Mouse (Mus musculus) megakaryocyte-erythroid progenitor cell, adult 5-6 weeks (primary cell): ENCODE results near the gene Ptch1. TPM values are rescaled to one million over a fixed set of nuclear protein-coding genes. Genes with fewer than 3 reads are reported as not detected.

Experiments
- ATAC-seq: replicated peaks from 2 replicates; pipeline ENCODE4 v1.8.0; 2016; ENCODE audit warnings: mild to moderate bottlenecking, inconsistent platforms; ENCODE audit not compliant: severe bottlenecking, poor library complexity, low FRiP score, low TSS enrichment
- total RNA-seq, 2 experiments: library from RNA; stranded (forward) in 1 of 2; stranded (reverse) in 1 of 2; fragments of 200-1000, 215-1000 nt in 1 of 2; fragments of >200 nt in 1 of 2; fragmentation: Nextera tagmentation in 1 of 2; gene quantifications; 2 replicates each; pipeline ENCODE4 v1.2.3; 2014 to 2017

Gene Ptch1
- total RNA-seq, 2 experiments from 2014 or later, result 13.1 to 28.8 TPM

DNA sequence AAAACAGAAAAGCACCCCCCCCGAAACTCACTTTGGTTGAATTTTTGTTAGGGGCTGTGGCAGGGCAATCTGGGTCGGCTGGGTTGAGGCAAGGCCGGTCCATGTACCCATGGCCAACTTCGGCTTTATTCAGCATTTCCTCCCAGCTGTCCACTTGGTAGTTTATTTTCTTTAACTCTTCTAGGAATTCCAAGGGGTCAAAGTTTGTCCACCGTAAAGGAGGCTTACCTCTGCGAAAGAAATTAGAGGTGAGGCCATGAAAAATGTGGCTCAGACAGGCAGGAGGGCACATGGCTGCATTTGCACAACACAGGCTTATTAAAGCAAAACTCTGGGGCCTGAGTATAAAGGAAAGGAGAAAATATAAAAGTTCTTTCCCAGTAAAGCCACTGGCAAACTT lies 29.9 kb downstream of the Ptch1 start:
- ATAC-seq, result no peak

DNA sequence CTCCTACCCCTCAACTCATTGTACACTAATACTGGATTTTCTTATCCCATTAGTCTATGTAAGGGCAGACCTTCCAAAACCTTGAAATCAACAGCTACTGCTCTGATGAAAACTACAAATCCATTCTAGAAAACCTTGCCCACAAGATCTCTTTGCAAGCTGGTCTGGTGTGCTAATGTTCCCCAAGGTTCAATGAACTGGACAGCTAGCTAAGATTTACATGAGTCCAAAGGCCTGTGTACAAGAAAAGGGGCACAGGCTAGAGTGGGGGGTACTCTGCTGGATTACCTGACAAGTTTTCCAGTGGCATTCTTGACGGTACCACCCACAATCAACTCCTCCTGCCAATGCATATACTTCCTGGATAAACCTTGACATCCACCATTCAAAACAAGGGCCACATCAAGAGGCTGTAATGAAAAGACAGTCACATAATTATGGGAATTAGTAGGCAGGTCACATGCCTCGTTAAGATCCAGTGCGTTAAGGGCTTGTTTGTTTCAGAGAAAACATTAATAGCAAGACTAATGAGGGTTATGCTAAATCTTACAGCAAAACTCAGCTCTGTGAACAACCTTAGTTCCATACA lies 30.5 kb downstream of the Ptch1 start:
- no peak for ATAC-seq

DNA sequence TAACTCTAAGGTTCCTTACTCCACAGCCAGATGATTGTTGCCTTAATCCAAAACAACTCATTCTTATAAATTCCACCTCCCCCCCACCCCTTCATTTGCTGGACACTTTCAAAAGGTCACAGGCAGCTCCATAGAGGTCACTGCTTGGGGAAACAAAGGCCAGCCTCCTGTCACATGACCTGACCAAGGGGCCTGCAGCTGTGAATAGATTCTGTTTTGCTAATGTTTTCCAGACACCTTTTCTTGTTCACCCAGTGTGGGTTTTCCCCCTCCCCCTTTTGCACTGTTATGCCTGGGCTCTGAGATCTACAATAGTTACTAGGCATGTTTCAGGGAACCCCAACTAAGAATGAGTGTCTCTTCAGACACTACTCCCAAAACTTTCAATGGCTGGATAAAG lies 31.9 kb downstream of the Ptch1 start:
- ATAC-seq, result no peak

DNA sequence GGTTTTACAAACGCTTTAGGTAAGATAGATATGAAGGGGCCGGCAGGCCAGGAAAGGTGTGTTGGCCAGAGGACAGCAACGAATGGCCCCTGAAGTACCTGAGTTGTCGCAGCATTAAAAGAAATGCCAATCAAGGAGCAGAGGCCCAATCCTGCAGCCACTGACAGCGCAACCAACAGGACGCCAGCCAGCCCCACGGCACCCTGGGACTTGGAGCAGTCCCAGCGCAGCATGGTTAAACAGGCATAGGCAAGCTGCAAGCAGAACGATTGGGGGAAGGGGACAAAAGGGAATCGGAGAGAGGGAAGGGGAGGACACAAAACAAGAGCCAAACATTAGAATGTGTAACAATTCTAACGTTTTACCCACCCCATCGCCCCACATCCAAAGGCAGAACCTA lies 32.8 kb downstream of the Ptch1 start:
- no peak for ATAC-seq

DNA sequence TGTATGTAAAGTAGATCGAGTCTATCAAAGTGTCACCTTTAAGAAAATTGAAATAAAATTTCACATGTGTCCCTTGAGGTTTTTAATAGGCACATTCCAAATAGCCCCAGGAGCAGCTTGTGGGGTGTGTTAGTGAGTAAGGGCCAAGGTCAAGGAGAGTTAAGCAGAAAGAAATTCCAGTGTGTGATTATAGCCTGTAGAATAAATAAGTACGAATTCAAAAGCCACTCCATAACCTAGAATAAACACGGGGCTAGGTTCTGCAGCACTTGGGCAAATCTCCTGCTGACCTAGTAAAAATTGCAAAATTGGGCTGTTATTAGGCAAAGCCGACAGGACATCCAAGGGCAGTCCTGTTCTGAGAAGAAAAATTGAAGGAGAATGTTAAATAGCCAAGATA lies 38.4 kb downstream of the Ptch1 start:
- ATAC-seq, result no peak

DNA sequence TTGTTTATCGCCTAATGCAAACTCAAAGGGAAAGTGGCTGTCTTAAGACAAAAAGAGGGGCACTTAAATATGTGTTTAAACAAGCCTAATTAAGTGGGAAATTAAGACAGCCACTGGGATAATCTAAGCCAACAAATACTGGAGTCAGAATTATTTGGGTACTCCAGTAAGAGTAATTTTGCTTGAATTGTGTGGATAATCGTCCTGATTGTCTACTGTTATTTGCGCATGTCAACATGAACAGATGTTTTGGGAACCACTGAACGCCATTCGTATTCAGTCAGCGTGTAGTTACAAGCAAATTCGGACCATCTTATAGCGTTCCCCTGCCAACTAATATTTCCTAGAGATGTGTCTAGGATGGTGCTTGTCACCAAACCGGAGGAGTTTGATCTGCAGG lies 42.5 kb downstream of the Ptch1 start:
- no peak for ATAC-seq

DNA sequence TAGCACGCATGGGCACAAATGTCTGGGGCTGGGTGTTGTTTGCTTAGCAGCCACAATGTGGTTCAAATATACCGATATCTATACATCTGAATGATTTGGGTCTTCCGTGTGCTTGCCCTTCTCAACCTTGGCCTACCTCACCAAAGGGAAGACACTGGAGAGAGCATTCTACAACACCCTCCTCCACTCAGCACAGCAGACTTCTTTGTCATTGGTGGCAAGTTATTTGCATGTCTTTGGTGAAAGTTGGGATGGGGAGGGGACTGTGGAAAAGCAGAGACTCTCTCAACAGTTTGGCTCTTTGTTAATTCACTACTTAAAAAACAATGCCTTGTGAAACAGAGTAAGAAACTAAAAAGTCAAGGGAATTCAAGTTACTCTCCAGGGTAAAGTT lies 43.0 kb downstream of the Ptch1 start:
- ATAC-seq, result no peak

DNA sequence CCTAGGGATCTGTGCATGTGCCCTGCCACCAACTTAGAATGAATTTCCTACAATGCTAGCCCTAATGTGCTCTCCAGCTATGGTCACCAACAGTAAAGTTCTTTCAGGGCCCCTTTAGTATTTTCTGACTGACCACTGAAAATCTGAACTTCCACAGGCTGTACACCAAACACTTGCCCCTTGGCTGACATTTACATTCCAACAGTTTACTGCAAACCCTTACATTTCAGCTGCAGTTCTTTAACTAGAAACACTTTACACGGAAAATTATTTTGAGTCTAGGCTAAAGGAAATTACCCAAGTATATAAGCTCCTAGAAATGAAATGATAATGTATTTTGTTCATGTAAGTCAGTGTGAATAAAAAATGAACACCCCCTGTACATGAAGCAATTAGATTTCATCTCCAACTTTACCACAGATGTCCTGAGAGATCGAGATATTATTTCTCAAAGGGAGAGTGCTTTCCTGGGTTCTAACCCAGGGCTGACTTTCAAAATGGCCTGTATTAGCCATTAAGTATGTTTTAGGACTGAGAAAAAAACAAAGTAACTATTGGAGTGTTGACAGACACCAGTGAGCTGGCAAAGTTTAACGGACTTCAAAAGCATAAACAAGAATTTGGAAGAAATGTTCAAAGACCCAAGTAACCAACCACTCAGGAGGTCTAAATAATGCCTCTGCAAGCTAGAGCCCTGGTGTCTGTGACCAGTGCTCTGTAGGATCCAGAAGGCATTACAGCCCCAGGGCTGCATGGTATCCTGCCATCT lies 43.6 kb downstream of the Ptch1 start:
- no peak for ATAC-seq

DNA sequence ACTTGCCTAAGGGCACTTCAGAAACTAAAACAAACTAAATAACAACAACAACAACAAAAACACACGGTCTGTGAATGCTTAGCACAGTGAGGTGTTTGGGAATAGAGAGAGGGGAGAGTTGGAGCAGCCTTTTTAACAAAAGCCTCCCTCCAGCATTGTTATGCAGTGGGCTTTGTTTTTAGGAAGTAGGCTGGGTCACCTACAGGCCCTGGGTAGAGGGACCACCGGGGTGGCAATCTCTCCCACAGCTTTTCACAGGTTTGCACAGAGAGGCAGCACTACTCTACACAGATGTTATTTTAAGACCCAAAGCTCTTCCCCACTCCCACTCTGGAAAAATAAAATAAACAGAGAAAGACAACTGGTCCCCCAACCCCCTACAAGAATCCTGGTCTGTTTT lies 44.5 kb downstream of the Ptch1 start:
- no peak for ATAC-seq

DNA sequence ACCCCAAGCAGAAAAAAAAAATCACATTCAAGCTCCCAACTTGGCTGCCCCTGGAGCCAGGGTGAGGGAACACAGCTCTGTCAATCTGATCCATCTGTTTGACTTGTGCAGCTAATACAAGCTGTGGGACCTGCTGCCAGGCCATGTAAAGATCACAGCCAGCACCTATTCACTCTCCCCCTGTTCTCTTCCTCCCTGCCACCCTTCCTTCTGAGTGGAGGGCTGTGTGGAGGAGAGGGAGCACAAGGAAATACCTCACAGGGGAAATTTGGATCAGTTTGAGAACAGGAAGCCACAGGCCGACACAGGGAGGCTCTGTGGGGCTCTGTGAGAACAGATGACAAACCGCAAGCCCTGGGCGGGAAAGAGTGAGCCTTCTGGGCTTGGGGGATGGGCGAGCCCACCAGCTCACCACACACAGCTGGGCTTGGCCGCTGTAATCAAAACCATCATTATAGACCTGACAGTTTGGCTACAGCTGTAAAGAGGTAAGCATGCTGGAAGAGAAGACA lies 45.2 kb downstream of the Ptch1 start:
- peak; percentile 81 for ATAC-seq

DNA sequence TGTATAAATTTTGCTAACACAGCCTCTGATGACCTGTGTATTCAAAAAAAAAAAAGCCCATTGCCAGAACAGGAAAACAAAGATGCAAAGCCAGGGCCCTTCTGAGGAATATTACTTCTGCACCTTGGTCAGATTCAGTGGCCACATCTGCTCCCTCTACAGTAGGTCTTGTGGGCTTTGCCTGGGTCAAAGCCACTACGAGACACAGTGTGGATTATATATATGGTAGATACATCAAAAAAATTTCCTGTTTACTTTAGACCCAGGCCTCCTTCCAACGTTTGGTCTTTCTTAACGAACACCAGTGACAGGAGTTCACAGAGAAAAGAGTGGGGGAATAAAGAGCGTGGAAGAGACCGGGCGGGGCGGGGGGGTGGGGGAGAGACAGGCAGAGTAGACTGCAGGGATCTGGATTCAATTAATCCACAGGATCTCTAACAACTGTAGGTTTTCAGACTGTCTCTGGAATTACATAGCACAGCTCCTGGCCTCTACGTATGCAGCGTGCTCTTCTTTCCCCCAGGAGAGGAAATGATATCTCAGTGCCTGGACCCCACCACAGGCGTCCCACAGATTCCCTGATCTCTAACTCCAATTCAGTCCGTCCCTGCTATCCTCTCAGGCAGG lies 47.7 kb downstream of the Ptch1 start:
- no peak for ATAC-seq

DNA sequence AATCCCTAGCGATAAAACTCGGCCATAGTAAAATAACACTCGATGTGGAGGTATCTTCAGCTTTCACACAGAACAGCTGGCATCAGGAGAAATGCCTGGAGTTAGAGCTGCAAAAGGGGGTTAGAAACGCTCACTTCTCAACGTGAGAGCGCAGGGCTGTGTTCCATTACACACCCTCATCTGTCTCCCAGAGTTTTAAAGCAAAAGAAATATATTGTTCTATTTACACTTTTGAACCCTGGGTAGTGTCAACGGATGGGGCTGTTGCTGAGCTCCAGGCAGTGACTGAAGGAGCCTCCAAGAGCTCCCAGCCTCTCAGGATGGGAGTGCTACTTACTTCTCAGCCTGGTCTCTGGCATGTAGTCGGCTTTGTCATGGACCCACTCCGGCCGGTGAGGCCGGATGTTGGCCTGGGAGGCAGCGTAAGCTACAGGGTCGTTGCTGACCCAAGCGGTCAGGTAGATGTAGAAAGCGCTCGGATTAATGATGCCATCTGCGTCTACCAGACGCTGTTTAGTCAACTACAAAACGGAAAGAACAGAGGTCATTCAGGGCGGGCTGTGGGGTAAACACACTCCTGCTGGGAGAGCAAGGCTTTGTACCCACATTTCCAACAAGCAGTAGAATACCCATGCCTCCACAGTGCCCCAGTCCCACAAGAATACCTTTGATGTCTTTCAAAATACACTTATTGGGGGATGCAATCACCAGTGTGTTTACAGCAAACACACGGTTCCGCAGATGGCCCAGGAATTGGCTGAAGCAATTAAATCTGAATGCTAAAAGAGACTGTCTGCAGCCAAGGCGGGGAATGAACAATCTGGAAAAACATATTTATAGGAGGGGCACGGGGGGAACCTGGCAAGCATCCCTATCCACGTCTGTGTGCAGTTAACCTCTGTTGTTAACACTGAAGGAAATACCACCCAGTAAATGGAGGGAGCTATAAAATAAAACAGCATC lies 48.5 kb downstream of the Ptch1 start:
- no peak for ATAC-seq

DNA sequence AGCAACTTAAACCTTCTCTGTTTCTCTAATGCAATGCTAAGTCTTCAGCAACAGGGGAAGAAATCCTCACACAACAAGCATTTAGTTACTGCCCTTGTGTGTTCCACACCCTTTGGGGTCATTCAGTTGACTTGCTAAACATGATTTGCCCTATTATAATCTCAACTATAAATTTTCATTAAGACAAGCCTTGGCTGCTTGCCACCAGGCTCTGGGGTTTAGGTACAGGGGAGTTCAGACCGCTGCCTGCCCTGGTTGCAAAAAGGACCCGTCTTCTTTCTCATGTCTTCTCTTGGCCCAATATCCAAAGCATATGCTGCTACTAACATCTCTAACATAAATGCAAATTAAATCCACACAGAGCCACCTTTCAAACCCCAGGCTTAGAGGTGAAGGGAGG lies 49.3 kb downstream of the Ptch1 start:
- no peak for ATAC-seq

DNA sequence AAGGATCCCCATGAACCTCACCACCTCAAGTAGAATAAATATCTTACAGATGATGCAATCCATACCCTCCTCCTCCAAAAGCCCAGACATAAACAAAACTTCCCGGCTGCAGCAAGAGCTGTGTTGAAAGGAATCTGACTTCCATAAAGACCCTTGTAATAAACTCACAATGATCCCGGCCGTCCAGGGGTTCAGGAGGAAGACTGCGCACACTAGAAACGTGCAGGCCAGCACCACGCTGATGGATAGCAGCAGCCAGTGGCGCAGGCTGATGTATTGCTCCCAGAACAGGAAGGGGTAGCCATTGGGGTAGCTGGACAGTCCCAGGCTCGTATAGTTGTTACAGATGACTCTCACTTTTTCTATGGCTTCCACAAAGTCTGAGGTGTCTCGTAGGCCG lies 50.6 kb downstream of the Ptch1 start:
- no peak for ATAC-seq

DNA sequence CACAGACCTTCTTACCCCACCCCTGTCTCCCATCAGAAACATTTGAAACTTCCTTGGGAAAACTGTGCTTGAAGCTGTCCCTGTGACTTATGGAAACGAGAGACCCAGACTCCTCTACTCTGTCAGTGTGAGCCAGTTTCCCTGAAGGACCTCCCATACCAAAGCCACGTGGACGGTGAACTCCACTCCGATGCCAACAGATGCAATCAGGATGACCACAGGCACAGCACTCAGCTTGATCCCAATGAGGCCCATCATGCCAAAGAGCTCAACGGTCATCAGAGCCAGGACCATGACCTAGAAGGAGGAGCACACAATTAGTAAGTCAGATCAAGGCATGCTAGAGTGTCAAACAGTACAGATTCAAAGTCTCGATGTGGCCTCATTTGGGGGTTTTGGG lies 53.3 kb downstream of the Ptch1 start:
- no peak for ATAC-seq

DNA sequence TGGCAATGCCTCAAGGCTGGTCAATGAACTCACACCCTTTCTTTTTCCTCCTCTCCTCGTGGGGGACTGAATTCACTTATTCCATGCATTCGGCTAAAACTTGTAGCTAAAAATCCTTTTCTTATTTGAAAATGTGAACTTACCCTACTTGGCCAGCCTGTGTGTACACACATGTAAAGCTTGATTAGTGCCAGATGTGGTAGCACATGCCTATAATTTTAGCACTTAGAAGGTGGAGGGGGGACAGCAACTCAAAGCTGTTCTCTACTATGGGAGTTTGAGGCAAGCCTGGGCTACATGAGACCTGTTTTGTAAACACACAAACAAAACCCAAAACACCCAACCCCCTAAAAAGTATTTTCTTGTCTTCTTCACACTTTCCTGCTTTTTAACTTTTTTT lies 56.9 kb downstream of the Ptch1 start:
- no peak for ATAC-seq

DNA sequence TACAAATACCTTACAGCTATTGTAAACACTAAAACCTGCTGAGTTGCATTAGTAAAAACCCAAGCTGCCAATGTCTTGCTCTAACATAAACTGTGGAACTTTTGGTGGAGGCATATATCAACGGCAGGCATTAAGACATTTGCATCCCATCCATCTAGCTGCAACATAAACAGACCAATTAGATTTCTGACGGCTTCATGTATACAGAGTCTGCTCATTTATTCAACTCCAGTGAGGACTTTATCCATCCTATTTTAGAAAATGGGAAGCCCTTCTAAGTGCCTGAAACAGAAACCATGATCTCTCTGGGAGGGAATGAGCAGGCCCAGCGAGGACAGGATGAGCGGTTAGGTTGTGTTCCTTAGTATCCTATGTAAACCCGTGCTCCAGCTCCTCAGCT lies 57.9 kb downstream of the Ptch1 start:
- ATAC-seq, result no peak

DNA sequence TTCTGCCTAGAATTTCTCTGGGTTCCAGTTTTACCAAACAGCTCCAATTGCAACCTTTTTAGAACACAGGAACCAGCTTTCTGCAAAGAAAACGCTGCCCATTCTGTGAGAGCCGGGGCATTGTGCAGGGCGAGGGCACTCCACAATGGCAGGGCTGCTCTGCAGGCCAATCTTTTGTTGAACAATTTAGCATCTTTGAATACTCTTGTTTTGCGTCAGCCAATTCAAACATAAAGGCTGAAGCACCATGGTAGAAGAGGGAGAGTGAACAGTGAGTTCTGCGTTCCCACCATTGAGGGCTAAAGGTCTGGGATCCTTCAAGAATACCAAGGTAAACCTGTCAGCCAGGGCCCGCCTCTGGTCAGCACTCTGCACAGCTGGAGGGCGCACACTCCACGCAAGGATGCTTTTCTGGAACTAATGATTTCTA lies 58.5 kb downstream of the Ptch1 start:
- no peak for ATAC-seq

DNA sequence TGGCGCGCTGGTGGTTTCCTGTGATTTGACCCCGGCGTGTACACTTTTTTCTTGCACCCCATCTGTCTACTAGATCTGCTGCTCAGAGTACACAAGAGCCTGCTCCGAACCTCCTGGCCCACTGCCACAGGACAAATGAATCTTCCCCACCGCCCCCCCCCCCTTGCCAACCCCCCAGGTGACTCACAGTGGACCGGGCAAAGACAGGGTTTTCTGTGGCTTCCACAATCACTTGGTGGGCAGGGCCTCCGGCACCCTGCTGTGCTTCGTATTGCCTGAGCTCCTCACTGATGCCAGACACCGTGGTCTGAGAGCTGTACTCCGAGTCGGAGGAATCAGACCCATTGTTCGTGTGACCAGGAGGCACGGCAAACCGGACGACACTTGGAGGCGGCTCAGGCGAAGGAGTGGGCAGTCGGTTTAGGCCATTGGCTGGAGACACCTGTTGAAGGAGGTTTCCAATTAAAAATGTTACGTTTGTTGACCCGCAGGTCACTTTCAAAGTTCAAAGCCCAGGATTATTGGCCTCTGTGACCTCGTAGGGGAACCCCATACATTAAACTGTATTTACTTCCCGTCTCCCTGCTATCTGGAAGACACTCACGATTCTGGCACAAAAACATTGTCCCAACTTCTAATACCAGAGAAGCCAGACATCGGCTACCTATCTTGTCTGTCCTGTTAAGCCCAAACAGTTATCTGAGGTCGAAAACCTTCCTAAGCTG lies 59.9 kb downstream of the Ptch1 start:
- ATAC-seq, result no peak
